Mouse (Mus musculus): ENCODE measurements around the gene Gm21748. TPM values are rescaled to one million over a fixed set of nuclear protein-coding genes. Genes with fewer than 3 reads are reported as not detected.
"Not testable (repeated sequence)": the region's sequence is repeated elsewhere in the genome, so short reads cannot be mapped to it uniquely, and the experiment has no call there.

The Gm21748 gene
- not detected in 2 replicates for total RNA-seq (2015)
- not detected in 2 replicates for total RNA-seq (2017)

- ATAC-seq (replicated peaks; ENCODE audit: poor library complexity): not testable (repeated sequence)
These were observed at the start of gene Gm21748 for GRCm38 (mm10) chrY:90839077-90839476. TSS of gene Gm21748 (minus strand) at chrY:90839177.

Other genes with a start within 250 kb of the Gm21748 start
- gene Gm21860, start 84.4 kb downstream of the Gm21748 start, total RNA-seq (2015): not detected in 2 replicates
- not detected in 2 replicates for gene Gm21860, start 84.4 kb downstream of the Gm21748 start, total RNA-seq (2017)
- not detected in 2 replicates for gene Gm47283, start 54.4 kb downstream of the Gm21748 start, total RNA-seq (2015)
- not detected in 2 replicates for gene Gm47283, start 54.4 kb downstream of the Gm21748 start, total RNA-seq (2017)

All from megakaryocyte progenitor cell, adult 5-6 weeks (primary cell).